Comparison of ENCODE assay signal across 26 mouse cellular contexts in genomic region chr16:8418126-8418525, GRCm38 (mm10). TPM values are rescaled to one million over a fixed set of nuclear protein-coding genes. Genes with fewer than 3 reads are reported as not detected.
"Had no signal": no experiment of that assay in that cellular context is flagged by ENCODE, and none has a peak within 500 bp of the region (broad histone marks: within the 10 kb centered on the region; RNA-seq: fewer than 3 reads in every experiment).

No protein-coding gene starts in this region.

- H3K4me3 ChIP-seq: midbrain, embryonic 10.5 days; midbrain, embryonic 12.5 days; myocyte; neural tube, embryonic 13.5 days; neural tube, embryonic 15.5 days had no signal

- DNase-seq: lung, adult 18-20 months; lung, embryonic 14.5 days; lung, postnatal 10 days; lung, postnatal 4 days; midbrain, embryonic 14.5 days; retina, postnatal 1 day; right cerebral cortex, adult 18-20 months; right cerebral cortex, postnatal 25 days; right cerebral cortex, postnatal 4 days; spleen, adult 18-20 months; thymus, adult 18-20 months; thymus, postnatal 14 days; thymus, postnatal 36 days had no signal

- H3K36me3 ChIP-seq: midbrain, embryonic 10.5 days; midbrain, embryonic 12.5 days; neural tube, embryonic 13.5 days; neural tube, embryonic 15.5 days had no signal

- H3K9me3 ChIP-seq: midbrain, embryonic 10.5 days; midbrain, embryonic 12.5 days; neural tube, embryonic 13.5 days; neural tube, embryonic 15.5 days had no signal

- H3K27ac ChIP-seq: midbrain, embryonic 10.5 days; midbrain, embryonic 12.5 days had no signal

RNA-seq across cellular contexts. Expression of gene Tmem114, which starts 6.8 kb away (rescaled TPM):
- total RNA-seq: megakaryocyte, adult 5-6 weeks; megakaryocyte-erythroid progenitor cell, adult 5-6 weeks had no signal
- polyA plus RNA-seq: liver, embryonic 16.5 days; lung, embryonic 14.5 days; lung, embryonic 16.5 days; midbrain, embryonic 10.5 days; midbrain, embryonic 12.5 days; midbrain, embryonic 14.5 days; myocyte; neural tube, embryonic 11.5 days; small intestine, adult 2 months; stomach, embryonic 14.5 days; stomach, embryonic 16.5 days had no signal
